Mouse (Mus musculus) sigmoid colon, adult 10 weeks (tissue): ENCODE results near the gene Cd80. TPM values are rescaled to one million over a fixed set of nuclear protein-coding genes. Genes with fewer than 3 reads are reported as not detected.

Experiments
- polyA plus RNA-seq: library from polyadenylated mRNA; stranded (reverse); fragments of 350-450 nt; fragmentation: Illumina TruSeq; extraction: RNeasy Lipid Tissue Mini Kit (QIAGEN cat#74804); gene quantifications from one replicate; pipeline ENCODE4 v1.2.3, GENCODE M21; 2014; ENCODE audit warnings: low read depth, low replicate concordance

Gene Cd80
- polyA plus RNA-seq: 1.6 TPM

DNA sequence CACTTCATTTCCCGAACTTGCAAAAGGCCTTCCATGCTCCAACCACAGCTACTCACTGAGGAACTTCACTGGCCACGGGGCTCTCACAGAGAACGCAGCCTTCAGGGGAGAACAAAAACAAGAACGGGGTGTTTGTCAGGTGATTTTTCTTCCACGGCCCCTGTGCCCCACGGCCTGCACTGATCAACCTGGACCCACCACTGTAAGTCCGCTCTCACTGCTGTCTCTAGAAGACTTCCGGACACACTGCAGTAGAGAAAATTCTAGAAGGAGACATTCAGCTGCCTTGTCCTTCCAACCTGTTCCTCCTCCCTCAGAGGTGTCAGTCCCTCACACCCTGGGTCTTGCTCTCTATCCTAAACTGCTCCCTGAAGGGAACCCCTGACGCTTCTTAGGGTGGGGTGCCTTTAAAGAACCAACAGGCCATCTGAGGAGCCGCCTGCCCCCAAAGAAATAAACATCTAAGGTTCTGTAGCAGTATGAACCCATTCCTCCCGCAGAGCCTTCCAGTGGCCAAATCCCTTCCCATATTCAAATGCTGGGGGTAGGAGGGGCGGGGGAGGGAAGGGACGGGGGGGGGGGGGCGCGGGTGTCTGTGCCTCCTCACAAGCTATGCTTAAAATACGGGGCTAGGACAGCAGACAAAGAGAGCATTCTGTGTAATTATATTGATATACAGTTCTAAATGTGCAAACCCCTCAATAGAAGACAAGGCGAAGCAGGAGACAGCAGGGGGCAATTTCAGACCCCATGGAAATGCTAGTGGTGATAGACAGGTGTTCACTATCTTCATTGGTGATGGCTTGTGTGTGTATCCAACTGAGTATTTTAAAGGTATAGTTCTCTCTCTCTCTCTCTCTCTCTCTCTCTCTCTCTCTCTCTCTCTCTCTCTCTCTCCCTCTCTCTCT is at the start of gene Cd80:
Gene Cd80, plus strand, starts transcription at position 51 of the 908 bp plus-strand sequence.

GRCm38 (mm10) chr16:38432498-38433425 is 22.6 kb upstream of the Cd80 start, which contains the start of gene Pla1a:
TSS of gene Pla1a (minus strand) at chr16:38433145.

GRCm38 (mm10) chr16:38452442-38453202 is 2.7 kb upstream of the Cd80 start, which contains the start of gene Adprh:
TSS of gene Adprh (minus strand) at chr16:38452703.

GRCm38 (mm10) chr16:38522129-38523084 is 67.0 kb downstream of the Cd80 start, which contains the start of gene Timmdc1:
TSS of gene Timmdc1 (minus strand) at chr16:38522663.

Other genes starting within 250 kb of the Cd80 start
- 11.5 TPM for gene Nr1i2, start 160.7 kb upstream of the Cd80 start, polyA plus RNA-seq
- 0.60 TPM for gene Maats1, start 113.4 kb upstream of the Cd80 start, polyA plus RNA-seq
- 133 TPM for gene Cox17, start 108.6 kb upstream of the Cd80 start, polyA plus RNA-seq
- not detected for gene Gm21987, start 108.5 kb upstream of the Cd80 start, polyA plus RNA-seq
- gene Popdc2, start 93.4 kb upstream of the Cd80 start, polyA plus RNA-seq: 2.7 TPM
- 1.0 TPM for gene Pla1a, start 22.4 kb upstream of the Cd80 start, polyA plus RNA-seq
- gene Adprh, start 2.9 kb upstream of the Cd80 start, polyA plus RNA-seq: 10.1 TPM
- gene Timmdc1, start 67.1 kb downstream of the Cd80 start, polyA plus RNA-seq: 13.2 TPM
- gene Poglut1, start 94.7 kb downstream of the Cd80 start, polyA plus RNA-seq: 34.5 TPM
- 60.2 TPM for gene Tmem39a, start 103.1 kb downstream of the Cd80 start, polyA plus RNA-seq